Mouse (Mus musculus) heart, postnatal 0 days (tissue): ENCODE results near the gene Plcb4.

Experiments
- CTCF ChIP-seq: IDR thresholded peaks from 2 replicates; pipeline ENCODE4 v1.5.1; 2016; ENCODE audit warnings: antibody characterized with exemption, control low read depth, low read depth
- EP300 ChIP-seq: IDR thresholded peaks from 2 replicates; pipeline ENCODE4 v1.6.1; 2016; ENCODE audit warnings: antibody characterized with exemption, low read depth

GRCm38 (mm10) chr2:135983972-135984371 lies 325.2 kb downstream of the Plcb4 start:
- TF ChIP-seq CTCF (no peak), EP300 (no peak)
